Mouse (Mus musculus) heart, embryonic 10.5 days (tissue): ENCODE data around the gene Sohlh2. TPM values are rescaled to one million over a fixed set of nuclear protein-coding genes. Genes with fewer than 3 reads are reported as not detected.

ENCODE experiments used
- DNase-seq: peaks from one replicate; pipeline ENCODE4 v3.0.0-alpha.2; 2017; ENCODE audit warnings: low spot score
- H3K27ac ChIP-seq: fragments of 300-500 bp; sonication (generic); 2 replicates; pipeline ENCODE4 v1.5.1; 2016; ENCODE audit warnings: mild to moderate bottlenecking
- H3K27me3 ChIP-seq: fragments of 300-500 bp; sonication (generic); 2 replicates; pipeline ENCODE4 v1.6.1; 2016; ENCODE audit warnings: mild to moderate bottlenecking; ENCODE audit not compliant: poor library complexity, insufficient read depth, severe bottlenecking
- H3K36me3 ChIP-seq: fragments of 300-500 bp; sonication (generic); 2 replicates; pipeline ENCODE4 v1.6.1; 2016; ENCODE audit warnings: mild to moderate bottlenecking, moderate library complexity
- H3K4me1 ChIP-seq: fragments of 300-500 bp; sonication (generic); 2 replicates; pipeline ENCODE4 v1.6.1; 2016; ENCODE audit warnings: mild to moderate bottlenecking
- H3K4me3 ChIP-seq: fragments of 300-500 bp; sonication (generic); 2 replicates; pipeline ENCODE4 v1.5.1; 2016; ENCODE audit warnings: mild to moderate bottlenecking, moderate library complexity
- H3K9me3 ChIP-seq: fragments of 300-500 bp; sonication (generic); 2 replicates; pipeline ENCODE4 v1.6.1; 2016; ENCODE audit warnings: mild to moderate bottlenecking, moderate library complexity
- WGBS: fragments of 180-500 bp; shearing (Covaris S2); methylation state at CpG from one replicate; pipeline ENCODE4 v1.1.7; 2016; 5-methylcytosine and 5-hydroxymethylcytosine counted together
- polyA plus RNA-seq: library from polyadenylated mRNA; unstranded; fragments of >200 nt; fragmentation: Nextera tagmentation; extraction: Ambion mirVana; gene quantifications from 2 replicates; pipeline ENCODE4 v1.2.1, GENCODE M21; 2016

Gene Sohlh2
- polyA plus RNA-seq, 1 experiment from 2014 or later: 0.18 TPM

- Histone ChIP-seq H3K4me3 (no peak overlapping the region), H3K27ac (no peak overlapping the region), H3K4me1 (peaks cover 4% of the 10 kb centered on the region; the same call in 1 of the 2 replicates), H3K36me3 (no peaks in the 10 kb centered on the region), H3K9me3 (peaks cover 5% of the 10 kb centered on the region; the same call in 1 of the 2 replicates), H3K27me3 (no peaks in the 10 kb centered on the region)
- 92% methylated on average over 2 of the region's 2 CpGs for WGBS
- DNase-seq: peak; percentile 27
Observed at GRCm38 (mm10) chr3:55222502-55222901, 40.7 kb downstream of the Sohlh2 start.

- no peak overlapping the region for H3K27ac ChIP-seq
- H3K27me3 ChIP-seq: no peaks in the 10 kb centered on the region
- no peaks in the 10 kb centered on the region for H3K36me3 ChIP-seq
- H3K4me3 ChIP-seq: no peak overlapping the region
- peaks cover 5% of the 10 kb centered on the region; the same call in 1 of the 2 replicates for H3K9me3 ChIP-seq
- peaks cover 4% of the 10 kb centered on the region; the same call in 1 of the 2 replicates for H3K4me1 ChIP-seq
- peak; percentile 35 for DNase-seq
- WGBS: 82% methylated on average over 3 of the region's 3 CpGs
Observed at GRCm38 (mm10) chr3:55223862-55224261, 42.0 kb downstream of the Sohlh2 start.

- 36% methylated on average over 18 of the region's 18 CpGs for WGBS
Observed at GRCm38 (mm10) chr3:55226501-55227213, 44.8 kb downstream of the Sohlh2 start.

GRCm38 (mm10) chr3:55227214-55227581 lies 45.4 kb downstream of the Sohlh2 start:
- peaks cover 4% of the 10 kb centered on the region; the same call in 1 of the 2 replicates for H3K4me1 ChIP-seq
- H3K36me3 ChIP-seq: no peaks in the 10 kb centered on the region
- H3K27ac ChIP-seq: no peak overlapping the region
- peak; percentile 51 for DNase-seq
- no peak overlapping the region for H3K4me3 ChIP-seq
- H3K9me3 ChIP-seq: no peaks in the 10 kb centered on the region
- H3K27me3 ChIP-seq: no peaks in the 10 kb centered on the region
- 32% methylated on average over 4 of the region's 4 CpGs for WGBS

More at GRCm38 (mm10) chr3:55226501-55227213, 44.8 kb downstream of the Sohlh2 start:
- Histone ChIP-seq H3K9me3 (no peaks in the 10 kb centered on the region), H3K27ac (no peak overlapping the region), H3K4me3 (no peak overlapping the region), H3K36me3 (no peaks in the 10 kb centered on the region), H3K27me3 (no peaks in the 10 kb centered on the region), H3K4me1 (peaks cover 4% of the 10 kb centered on the region; the same call in 1 of the 2 replicates)
- DNase-seq: peak; percentile 64

- no peaks in the 10 kb centered on the region for H3K36me3 ChIP-seq
- WGBS: 34% methylated on average over 10 of the region's 10 CpGs
- DNase-seq: no peak
- peak within 1 kb of the TSS; percentile 75 for H3K27ac ChIP-seq
- peaks cover 15% of the 10 kb centered on the region for H3K4me1 ChIP-seq
- no peaks in the 10 kb centered on the region for H3K9me3 ChIP-seq
- H3K27me3 ChIP-seq: peaks cover 36% of the 10 kb centered on the region
- peak within 1 kb of the TSS; percentile 74 for H3K4me3 ChIP-seq
Observed at GRCm38 (mm10) chr3:55241730-55242421, 60.0 kb downstream of the Sohlh2 start, which contains the start of gene Dclk1. Gene Dclk1 (plus strand): TSS chr3:55242364.

GRCm38 (mm10) chr3:55242422-55243055 lies 60.7 kb downstream of the Sohlh2 start:
- Histone ChIP-seq H3K36me3 (no peaks in the 10 kb centered on the region), H3K27me3 (peaks cover 36% of the 10 kb centered on the region), H3K27ac (peak overlapping the region; percentile 75), H3K9me3 (no peaks in the 10 kb centered on the region), H3K4me1 (peaks cover 15% of the 10 kb centered on the region), H3K4me3 (peak overlapping the region; percentile 74)
- WGBS: under 1% methylated on average over 45 of the region's 45 CpGs
- DNase-seq: peak; percentile 83

GRCm38 (mm10) chr3:55243056-55243471 lies 61.2 kb downstream of the Sohlh2 start:
- no peaks in the 10 kb centered on the region for H3K9me3 ChIP-seq
- peaks cover 36% of the 10 kb centered on the region for H3K27me3 ChIP-seq
- no peak for DNase-seq
- peak overlapping the region; percentile 74 for H3K4me3 ChIP-seq
- H3K27ac ChIP-seq: peak overlapping the region; percentile 75; the same call in 1 of the 2 replicates
- H3K36me3 ChIP-seq: no peaks in the 10 kb centered on the region
- 2% methylated on average over 8 of the region's 8 CpGs for WGBS
- peaks cover 15% of the 10 kb centered on the region for H3K4me1 ChIP-seq

- no peak overlapping the region for H3K4me3 ChIP-seq
- WGBS: 75% methylated on average over 6 of the region's 6 CpGs
Observed at GRCm38 (mm10) chr3:55244087-55244486, 62.3 kb downstream of the Sohlh2 start.

GRCm38 (mm10) chr3:55246618-55247272 lies 64.9 kb downstream of the Sohlh2 start:
- no peak overlapping the region for H3K27ac ChIP-seq
- 83% methylated on average over 12 of the region's 12 CpGs for WGBS

More at GRCm38 (mm10) chr3:55244087-55244486, 62.3 kb downstream of the Sohlh2 start:
- Histone ChIP-seq H3K36me3 (no peaks in the 10 kb centered on the region), H3K4me1 (peaks cover 15% of the 10 kb centered on the region), H3K27ac (no peak overlapping the region), H3K27me3 (peaks cover 36% of the 10 kb centered on the region), H3K9me3 (no peaks in the 10 kb centered on the region)
- no peak for DNase-seq

GRCm38 (mm10) chr3:55248048-55248447 lies 66.2 kb downstream of the Sohlh2 start:
- Histone ChIP-seq H3K36me3 (no peaks in the 10 kb centered on the region), H3K27ac (no peak overlapping the region), H3K4me3 (no peak overlapping the region), H3K4me1 (peaks cover 7% of the 10 kb centered on the region), H3K27me3 (peaks cover 21% of the 10 kb centered on the region), H3K9me3 (no peaks in the 10 kb centered on the region)
- no peak for DNase-seq
- 89% methylated on average over 3 of the region's 3 CpGs for WGBS

More at GRCm38 (mm10) chr3:55246618-55247272, 64.9 kb downstream of the Sohlh2 start:
- H3K27me3 ChIP-seq: peaks cover 34% of the 10 kb centered on the region
- no peak overlapping the region for H3K4me3 ChIP-seq
- peaks cover 15% of the 10 kb centered on the region for H3K4me1 ChIP-seq
- H3K36me3 ChIP-seq: no peaks in the 10 kb centered on the region
- no peak for DNase-seq
- H3K9me3 ChIP-seq: no peaks in the 10 kb centered on the region

- H3K27ac ChIP-seq: no peak overlapping the region
- no peaks in the 10 kb centered on the region for H3K9me3 ChIP-seq
- peaks cover 16% of the 10 kb centered on the region for H3K27me3 ChIP-seq
- WGBS: 70% methylated on average over 6 of the region's 6 CpGs
- H3K4me1 ChIP-seq: peaks cover 2% of the 10 kb centered on the region; the same call in 1 of the 2 replicates
- no peaks in the 10 kb centered on the region for H3K36me3 ChIP-seq
- DNase-seq: no peak
- H3K4me3 ChIP-seq: no peak overlapping the region
Observed at GRCm38 (mm10) chr3:55248508-55248907, 66.7 kb downstream of the Sohlh2 start.

GRCm38 (mm10) chr3:55250631-55251030 lies 68.8 kb downstream of the Sohlh2 start:
- no peaks in the 10 kb centered on the region for H3K36me3 ChIP-seq
- no peaks in the 10 kb centered on the region for H3K27me3 ChIP-seq
- DNase-seq: no peak
- H3K4me1 ChIP-seq: no peaks in the 10 kb centered on the region
- 84% methylated on average over 2 of the region's 2 CpGs for WGBS
- no peak overlapping the region for H3K27ac ChIP-seq
- no peak overlapping the region for H3K4me3 ChIP-seq
- no peaks in the 10 kb centered on the region for H3K9me3 ChIP-seq
